Mouse (Mus musculus): ENCODE data around the gene App.

App gene

DNA sequence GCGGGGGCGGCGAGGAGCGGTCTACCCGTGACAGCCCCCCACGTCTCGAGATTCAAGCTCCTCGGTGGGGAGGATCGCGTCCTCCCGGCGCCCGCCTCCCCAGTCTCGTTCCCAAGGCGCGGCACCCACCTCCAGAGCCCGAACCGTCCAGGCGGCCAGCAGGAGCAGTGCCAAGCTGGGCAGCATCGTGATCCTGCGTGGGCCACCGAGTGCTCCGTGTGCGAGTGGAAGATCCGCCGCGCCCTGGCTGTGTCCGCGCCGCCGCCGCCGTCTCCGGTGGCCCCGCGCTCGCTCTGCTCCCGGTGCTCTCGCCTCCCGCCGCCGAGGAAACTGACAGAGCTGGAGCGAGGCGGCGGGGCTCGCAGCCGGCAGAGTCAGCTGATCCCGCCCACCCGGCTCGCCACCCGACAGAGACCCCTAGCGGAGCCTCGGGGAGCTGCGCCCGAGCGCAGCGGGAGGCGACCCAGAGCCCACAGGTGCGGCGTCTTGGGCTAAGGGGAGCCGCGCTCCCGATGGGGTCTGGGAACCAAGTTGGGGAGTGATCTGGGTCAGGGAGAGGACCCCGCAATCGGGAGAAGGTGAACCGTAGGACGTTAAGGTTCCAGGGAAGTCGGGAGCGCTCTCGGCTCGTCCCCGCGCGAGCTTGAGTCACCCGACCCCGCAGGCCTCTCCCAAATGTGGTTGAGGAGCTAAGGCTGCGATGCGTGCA is at the start of gene App:
TSS of gene App (minus strand) at position 394 of the 709 bp plus-strand sequence.
- in situ Hi-C loops (cut with MboI, MseI) = no loop called here

DNA sequence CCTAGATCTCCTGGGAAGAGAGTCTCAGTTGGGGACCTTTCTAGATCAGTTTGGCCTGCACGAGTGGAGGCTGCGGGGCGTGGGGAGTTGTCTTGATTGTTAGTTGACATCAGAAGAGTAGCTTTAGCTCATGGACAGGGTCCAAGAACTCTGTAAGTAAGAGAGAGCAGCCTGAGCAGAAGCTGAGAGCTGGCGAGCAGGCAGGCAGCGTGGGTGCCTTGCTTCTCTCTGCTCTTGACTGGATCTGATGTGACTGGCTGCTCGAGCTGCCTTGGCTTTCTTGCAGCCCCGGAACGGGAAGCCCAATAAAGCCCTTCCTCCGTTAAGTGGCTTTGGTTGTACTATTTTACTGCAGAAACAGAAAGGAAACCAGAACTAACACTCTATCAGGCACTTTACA is 42.3 kb upstream of the App start:
- in situ Hi-C loops (cut with MboI, MseI) = no loop called here

DNA sequence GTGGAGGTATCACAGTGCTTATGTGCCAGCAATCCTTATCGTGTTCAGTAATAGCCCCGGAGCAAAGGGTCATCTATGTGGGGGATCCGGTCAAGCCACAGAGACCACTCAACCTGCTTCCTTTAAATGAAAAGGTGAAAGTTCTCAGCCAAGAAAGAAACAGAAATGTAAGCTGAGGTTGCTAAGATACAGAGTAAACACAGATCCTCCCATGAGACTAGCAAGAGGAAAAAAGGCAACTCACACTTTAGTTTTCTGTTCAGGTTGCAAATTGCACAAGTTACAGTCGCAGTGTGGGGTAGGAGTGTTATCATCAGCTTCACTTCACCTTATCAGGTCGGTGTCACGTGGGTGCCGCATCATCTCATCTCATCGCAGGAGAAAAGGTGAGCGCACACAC is 41.6 kb upstream of the App start:
- in situ Hi-C loops (cut with MboI, MseI) = no loop called here

DNA sequence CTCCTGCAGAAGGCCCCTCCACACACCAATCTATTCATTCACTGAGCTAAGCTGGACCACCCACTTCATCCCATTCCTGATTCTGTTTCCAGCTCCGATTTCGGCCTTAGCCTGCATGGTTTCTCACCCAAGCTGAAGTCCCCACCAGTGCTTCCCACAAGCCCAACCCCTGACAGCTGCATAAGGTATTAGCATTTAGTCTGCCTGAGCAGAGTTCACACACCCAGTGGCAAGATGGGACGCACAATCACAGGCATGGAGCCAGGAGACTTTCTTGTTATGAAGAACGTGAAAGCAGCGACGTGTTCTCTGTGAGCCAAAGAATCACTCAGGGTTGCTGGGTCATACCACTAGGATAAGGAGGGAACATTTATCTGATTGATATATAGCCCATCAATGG is 22.1 kb upstream of the App start:
- in situ Hi-C loops (cut with MboI, MseI) = no loop called here

- in situ Hi-C loops (cut with MboI, MseI) = no loop called here
These were observed 21.6 kb upstream of the App start for GRCm38 (mm10) chr16:85195167-85195566.

GRCm38 (mm10) chr16:85181502-85181901 is 7.9 kb upstream of the App start:
- in situ Hi-C loops (cut with MboI, MseI) = no loop called here

GRCm38 (mm10) chr16:85180710-85181109 is 7.1 kb upstream of the App start:
- in situ Hi-C loops (cut with MboI, MseI) = no loop called here

DNA sequence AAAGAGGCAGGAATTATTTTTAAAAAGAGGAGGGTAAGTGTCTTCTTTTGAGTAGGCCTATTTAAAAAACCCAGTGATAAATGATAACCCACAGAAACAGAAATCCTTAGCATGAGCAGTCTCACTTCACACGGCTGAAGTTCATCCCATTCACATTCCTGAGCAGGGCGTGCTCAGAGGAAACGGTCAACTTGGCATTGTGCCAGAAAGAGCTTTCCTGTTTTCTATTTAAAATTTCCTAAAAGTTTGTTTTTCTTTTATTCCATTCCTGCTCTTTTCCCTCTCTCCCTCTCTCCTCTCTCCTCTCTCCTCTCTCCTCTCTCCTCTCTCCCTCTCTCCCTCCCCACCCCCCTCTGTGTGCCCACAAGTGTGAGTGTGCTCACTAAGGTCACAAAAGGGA is 3.1 kb upstream of the App start:
- in situ Hi-C loops (cut with MboI, MseI) = no loop called here

DNA sequence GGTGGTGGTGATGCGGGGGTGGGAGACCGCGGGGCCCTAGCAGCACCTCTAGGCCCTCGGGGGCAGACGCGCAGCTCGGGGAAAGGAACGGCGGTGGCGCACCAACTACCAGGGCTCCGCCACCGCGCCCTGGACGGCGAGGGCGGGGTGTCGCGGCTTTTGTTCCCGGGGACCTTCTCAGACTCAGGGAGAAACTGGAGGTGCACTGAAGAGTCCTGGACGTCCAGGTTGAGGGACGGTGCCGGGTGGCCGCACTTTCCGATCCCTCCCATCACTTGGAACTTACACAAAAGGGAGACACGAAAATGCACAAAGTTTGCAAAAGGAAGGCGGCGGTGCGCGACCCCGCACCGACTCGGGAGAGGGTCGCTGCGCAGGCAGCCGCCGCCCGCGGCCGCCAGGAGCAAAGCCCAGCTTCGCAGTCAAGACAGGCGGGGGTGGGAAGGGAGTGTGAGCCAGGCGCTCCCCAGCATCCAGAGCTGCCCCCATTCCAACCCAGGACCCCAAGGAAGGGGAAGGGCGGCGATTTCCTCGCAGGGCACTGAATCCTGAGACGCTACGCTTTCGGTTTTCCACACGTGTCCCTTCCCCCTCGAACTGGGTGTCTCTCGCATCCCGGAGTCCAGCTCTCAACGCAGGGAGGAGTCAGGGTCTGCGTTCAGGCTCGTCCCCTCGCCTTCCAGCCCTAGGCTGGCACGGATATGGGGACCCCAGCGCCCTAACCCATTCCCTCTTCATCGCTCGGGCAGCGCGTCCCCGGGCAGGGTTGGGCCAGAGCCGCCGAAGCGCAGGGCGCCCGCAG is 794 bp downstream of the App start:
- in situ Hi-C loops (cut with MboI, MseI) = no loop called here

DNA sequence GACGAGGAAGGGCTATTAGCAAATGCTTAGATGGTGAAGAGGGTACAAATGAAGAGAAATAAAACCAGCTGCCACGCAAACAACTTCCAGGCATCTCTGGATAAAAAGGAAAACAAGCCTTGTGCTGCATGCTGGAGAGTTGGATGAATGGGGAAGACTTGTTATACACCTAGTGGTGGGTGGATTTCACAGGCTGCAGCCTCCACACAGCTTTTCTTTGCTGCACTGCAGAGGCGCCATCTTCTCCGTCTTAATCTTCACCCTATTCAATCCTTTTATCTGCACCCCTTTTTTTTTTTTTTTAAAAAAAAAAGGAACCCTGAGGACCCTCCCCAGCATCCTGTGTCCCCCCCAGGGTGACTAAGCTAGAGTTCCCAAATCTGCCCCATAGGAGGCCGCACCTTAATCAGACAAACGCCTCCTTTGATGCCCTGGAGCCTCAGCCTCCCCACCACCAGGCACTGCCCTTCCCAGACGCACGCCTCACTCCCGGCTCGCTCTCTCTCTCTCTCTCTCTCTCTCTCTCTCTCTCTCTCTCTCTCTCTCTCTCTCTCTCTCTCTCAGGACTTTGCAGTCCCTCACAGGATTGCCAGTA is 1.5 kb downstream of the App start:
- in situ Hi-C loops (cut with MboI, MseI) = no loop called here

GRCm38 (mm10) chr16:85170826-85171510 is 2.6 kb downstream of the App start:
- in situ Hi-C loops (cut with MboI, MseI) = no loop called here

DNA sequence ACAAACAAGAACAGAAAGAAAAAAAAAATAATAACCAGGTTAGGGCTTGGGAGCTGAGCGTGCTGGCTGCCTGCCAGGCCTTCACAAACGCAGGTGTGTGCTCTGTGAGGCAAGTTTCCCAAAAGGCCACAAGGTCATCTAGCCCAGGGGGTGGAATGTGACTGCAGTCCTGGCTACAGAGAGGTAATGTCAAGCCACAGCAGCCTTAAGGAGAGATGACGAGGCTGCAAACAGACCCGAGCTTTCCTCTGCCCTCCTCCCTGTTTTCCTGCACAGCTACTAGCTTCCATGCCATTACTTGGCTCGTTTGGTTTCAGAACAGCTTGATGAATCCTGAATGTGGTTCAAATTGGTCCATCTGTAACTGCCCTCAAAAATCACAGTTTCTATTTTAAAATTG is 4.7 kb downstream of the App start:
- in situ Hi-C loops (cut with MboI, MseI) = no loop called here

DNA sequence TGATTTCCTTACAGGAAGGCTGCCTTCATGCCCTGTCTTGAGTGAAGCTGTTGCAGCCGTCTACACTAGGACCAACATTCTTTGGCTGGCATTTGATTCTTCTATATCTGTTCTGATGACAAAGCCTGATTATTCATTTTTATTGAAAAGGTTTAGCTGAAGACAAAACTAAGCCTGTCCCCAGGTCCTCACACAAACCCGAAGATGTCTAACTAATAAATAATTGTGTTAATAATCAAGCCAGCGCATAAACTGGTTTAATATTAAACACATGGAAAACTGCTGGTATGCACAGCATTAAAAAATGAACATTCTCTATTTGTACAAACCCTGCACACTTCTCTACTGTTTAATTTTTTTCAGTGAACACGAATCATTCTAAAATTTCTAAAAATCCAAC is 7.4 kb downstream of the App start:
- in situ Hi-C loops (cut with MboI, MseI) = no loop called here

DNA sequence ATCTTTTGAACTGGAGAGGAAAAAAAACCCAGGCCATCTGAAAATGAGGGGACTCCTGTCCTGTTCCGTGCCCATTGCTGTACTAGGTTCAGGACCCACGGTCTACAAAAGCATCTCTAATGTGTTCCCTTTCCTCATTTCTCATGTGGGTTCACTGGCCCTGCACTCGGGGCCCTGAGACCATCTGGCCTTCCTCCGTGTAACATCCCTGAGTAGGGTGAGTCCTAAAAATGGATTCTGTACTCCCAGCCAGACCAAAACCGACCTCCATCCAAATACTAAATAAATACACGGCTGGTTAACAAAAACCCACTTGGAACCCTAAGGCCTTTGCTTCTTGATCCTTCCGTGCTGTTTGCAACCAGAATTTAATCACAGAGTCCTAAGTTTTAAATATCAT is 7.9 kb downstream of the App start:
- in situ Hi-C loops (cut with MboI, MseI) = no loop called here

DNA sequence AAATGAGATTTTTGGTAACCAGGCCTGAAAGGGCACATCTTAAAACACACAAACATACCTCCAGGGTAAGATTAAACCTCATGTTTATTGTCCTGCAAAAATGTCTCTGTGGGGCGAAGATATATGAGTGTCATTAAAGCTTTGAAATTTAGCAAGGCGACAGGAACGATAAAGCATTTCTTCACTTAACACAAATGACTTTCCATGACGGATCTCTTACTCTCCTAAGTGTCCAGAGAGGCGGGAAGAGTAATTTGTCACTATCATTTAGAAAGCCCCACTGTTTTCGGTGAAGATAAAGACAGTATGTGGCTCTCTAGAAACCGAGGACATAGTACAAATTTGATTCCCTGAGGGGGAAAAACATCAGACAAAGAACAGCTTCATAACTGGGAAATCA is 8.4 kb downstream of the App start:
- in situ Hi-C loops (cut with MboI, MseI) = no loop called here

DNA sequence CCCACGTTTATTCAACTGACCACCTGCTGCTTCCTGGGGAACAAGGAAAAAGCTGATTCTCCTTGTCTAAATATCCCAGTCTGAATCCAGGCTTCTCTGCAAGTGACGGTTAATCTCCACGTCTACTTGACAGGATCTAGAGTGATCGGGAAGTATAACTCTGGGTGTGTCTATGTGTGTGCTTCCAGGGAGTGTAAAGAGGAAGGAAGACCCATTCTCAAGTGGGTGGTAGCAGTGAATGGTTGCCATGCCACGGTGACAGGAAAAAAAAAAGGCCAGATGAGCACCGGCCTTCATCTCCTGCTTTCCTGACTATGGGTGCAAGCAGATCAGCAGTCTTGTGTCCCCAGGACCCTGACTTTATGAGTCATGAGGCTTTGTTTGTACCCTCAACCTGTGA is 10.8 kb downstream of the App start:
- in situ Hi-C loops (cut with MboI, MseI) = no loop called here

DNA sequence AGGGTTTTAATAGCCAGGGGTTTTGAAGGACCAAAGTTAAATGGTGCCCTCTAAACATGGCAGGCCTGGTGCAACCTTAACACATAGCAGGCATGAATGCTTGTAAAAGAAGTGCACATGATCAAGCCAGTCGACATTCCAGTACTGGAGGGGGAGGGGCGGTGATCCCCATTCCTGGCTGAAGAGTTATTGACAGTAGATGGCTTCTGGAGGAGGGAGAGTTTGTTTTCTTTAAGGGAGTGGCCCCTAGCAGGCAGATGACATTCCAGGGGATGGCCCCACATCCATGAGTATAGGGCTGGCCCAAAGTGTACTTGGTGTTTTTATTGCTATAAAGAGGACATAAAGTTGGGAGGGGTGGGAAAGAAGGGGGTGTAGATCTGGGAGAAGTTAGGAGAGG is 13.4 kb downstream of the App start:
- in situ Hi-C loops (cut with MboI, MseI) = no loop called here

- in situ Hi-C loops (cut with MboI, MseI) = no loop called here
These were observed 15.6 kb downstream of the App start for GRCm38 (mm10) chr16:85157796-85158546.

- in situ Hi-C loops (cut with MboI, MseI) = no loop called here
These were observed 16.4 kb downstream of the App start for GRCm38 (mm10) chr16:85157156-85157555.

DNA sequence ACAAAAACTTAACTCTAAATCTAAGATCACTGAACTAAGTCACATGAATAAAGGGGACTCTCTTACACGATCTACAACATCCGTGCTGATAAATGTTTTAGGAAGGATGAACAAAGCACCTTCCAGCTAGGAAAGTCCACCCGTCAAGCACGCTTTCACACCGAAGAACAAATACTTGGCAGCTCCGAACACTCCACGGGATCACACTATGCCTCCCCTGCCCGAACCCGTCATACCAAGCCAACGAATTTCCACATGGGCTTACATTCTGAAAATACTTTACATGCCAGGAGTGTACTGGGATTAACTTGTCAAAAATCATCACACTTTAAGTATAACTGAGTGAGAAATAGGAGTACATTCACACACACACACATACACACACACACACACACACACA is 17.7 kb downstream of the App start:
- in situ Hi-C loops (cut with MboI, MseI) = no loop called here

DNA sequence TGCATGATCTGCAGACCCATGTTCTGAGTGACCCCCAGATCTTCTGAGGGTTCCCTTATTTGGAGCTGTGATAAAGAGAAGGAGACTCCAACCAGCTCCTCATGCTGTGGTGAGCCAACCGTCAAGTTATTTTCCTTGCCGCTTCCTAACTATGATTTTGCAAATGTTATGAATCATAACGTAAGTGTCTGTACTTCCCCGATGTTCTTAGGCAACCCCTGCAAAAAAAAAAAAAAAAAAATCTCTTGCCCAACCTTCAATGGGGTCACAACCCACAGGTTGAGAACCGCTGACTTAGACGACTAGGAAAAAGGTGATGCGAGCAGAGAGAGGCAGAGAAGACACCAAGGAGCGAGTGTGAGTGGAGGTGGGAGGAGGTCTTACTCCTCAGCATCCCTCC is 21.1 kb downstream of the App start:
- in situ Hi-C loops (cut with MboI, MseI) = no loop called here

- in situ Hi-C loops (cut with MboI, MseI) = no loop called here
These were observed 21.9 kb downstream of the App start for GRCm38 (mm10) chr16:85151681-85152080.
